Mouse (Mus musculus): Measurements from ENCODE around the gene Tmem234. TPM values are rescaled to one million over a fixed set of nuclear protein-coding genes. Genes with fewer than 3 reads are reported as not detected.
A peak's percentile ranks its signal among the peaks of the same experiment; 100 is the strongest.

The Tmem234 gene
- total RNA-seq, 2 experiments from 2014 or later, result 29.8 to 31.9 TPM

- peak; percentile 53 for DNase-seq
- Histone ChIP-seq H3K4me3 (peak overlapping the region; percentile 93), H3K27ac (peak overlapping the region; percentile 98)
- peak; percentile 86 for TF ChIP-seq CTCF (IDR thresholded peaks at IDR 0.05)
- intact Hi-C loops (cut with DNase I), result loop anchor here (2.0 kb wide), 1 partner anchor 25 kb away; the partner anchor contains the start of gene Tmem39b
Measured at GRCm38 (mm10) chr4:129671491-129672082, 71.1 kb downstream of the Tmem234 start.

- Histone ChIP-seq H3K4me3 (peak within 1 kb of the TSS; percentile 93), H3K27ac (peak within 1 kb of the TSS; percentile 98)
- intact Hi-C loops (cut with DNase I), result loop anchor here (2.0 kb wide), 1 partner anchor 25 kb away; the partner anchor contains the start of gene Tmem39b
- no peak for TF ChIP-seq CTCF (IDR thresholded peaks at IDR 0.05)
- DNase-seq, result peak; percentile 93
Measured at GRCm38 (mm10) chr4:129672083-129672877, 71.8 kb downstream of the Tmem234 start, which contains the start of gene Kpna6. Gene Kpna6, minus strand, starts transcription at chr4:129672767.

DNA sequence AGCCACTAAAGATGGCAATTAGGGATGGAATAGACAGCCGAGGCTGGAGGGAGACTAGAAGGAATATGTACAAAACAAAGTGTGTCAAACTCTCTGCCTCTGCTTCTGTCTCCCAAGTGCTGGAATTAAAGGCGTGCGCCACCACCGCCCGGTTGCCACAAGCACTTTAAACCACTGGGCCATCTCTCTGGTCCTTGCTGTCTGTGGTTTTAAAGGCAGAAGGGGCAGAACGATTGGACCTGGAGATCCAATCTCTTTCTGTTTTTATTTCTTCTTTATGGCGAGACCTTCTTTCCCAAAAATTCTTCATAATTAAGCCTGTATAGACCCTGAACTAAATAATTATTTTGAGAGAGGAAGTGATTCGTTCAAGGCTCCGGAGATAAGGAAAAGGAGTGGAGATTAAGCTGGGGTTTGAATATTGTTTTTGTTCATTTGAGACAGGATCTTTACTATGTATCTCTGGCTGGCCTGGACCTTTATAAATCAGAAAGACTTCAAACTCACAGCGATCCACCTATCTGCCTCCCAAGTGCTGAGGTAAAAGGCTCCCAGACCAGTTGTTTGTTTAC, 72.5 kb downstream of the Tmem234 start:
- H3K4me3 ChIP-seq, result peak overlapping the region; percentile 93
- TF ChIP-seq CTCF (IDR thresholded peaks at IDR 0.05), result 0 out of 2 replicates have a peak, but pooled peaks have one; percentile 1
- peak overlapping the region; percentile 98 for H3K27ac ChIP-seq
- intact Hi-C loops (cut with DNase I), result loop anchor here (2.0 kb wide), 1 partner anchor 24 kb away; the partner anchor contains the start of gene Tmem39b
- DNase-seq, result no peak

Small RNA genes within 50 kb of the gene (microRNA-seq; reads per million reads assigned to microRNA genes)
- gene Mir8119, result not detected

Other genes starting within 250 kb of the Tmem234 start
- gene Zbtb8a, start 222.6 kb upstream of the Tmem234 start, total RNA-seq (2021), result 1 to 10 TPM in 1 of 2 experiments, under 1 TPM in 1; 0.61 to 1.3 TPM
- not detected for gene Zbtb8b, start 159.8 kb upstream of the Tmem234 start, total RNA-seq (2021)
- gene Bsdc1, start 139.1 kb upstream of the Tmem234 start, total RNA-seq (2021), result 10 to 100 TPM; 34.8 to 36.4 TPM
- not detected for gene Tssk3, start 109.6 kb upstream of the Tmem234 start, total RNA-seq (2021)
- gene Fam229a, start 109.5 kb upstream of the Tmem234 start, total RNA-seq (2021), result not detected
- 1 to 10 TPM in 1 of 2 experiments, under 1 TPM in 1; 0.69 to 1.1 TPM for gene Marcksl1, start 87.1 kb upstream of the Tmem234 start, total RNA-seq (2021)
- 10 to 100 TPM in 1 of 2 experiments, 1 to 10 TPM in 1; 9.1 to 10.6 TPM for gene Hdac1, start 58.0 kb upstream of the Tmem234 start, total RNA-seq (2021)
- not detected for gene Lck, start 27.0 kb upstream of the Tmem234 start, total RNA-seq (2021)
- not detected for gene Fam167b, start 22.1 kb upstream of the Tmem234 start, total RNA-seq (2021)
- gene Eif3i, start within 50 bp of the Tmem234 start, total RNA-seq (2021), result 100 to 1,000 TPM; 134 to 137 TPM
- 1 to 10 TPM in 1 of 2 experiments, under 1 TPM in 1; 0.77 to 3.1 TPM for gene Dcdc2b, start 13.6 kb downstream of the Tmem234 start, total RNA-seq (2021)
- 10 to 100 TPM in 1 of 2 experiments, 1 to 10 TPM in 1; 9.0 to 10.8 TPM for gene Iqcc, start 18.4 kb downstream of the Tmem234 start, total RNA-seq (2021)
- 10 to 100 TPM; 31.1 to 38.4 TPM for gene Ccdc28b, start 23.3 kb downstream of the Tmem234 start, total RNA-seq (2021)
- gene Txlna, start 40.4 kb downstream of the Tmem234 start, total RNA-seq (2021), result 10 to 100 TPM; 19.7 to 21.1 TPM
- gene Kpna6, start 72.1 kb downstream of the Tmem234 start, total RNA-seq (2021), result 10 to 100 TPM; 80.9 to 85.9 TPM
- 1 to 10 TPM; 3.1 to 4.4 TPM for gene Tmem39b, start 96.2 kb downstream of the Tmem234 start, total RNA-seq (2021)
- gene Khdrbs1, start 141.6 kb downstream of the Tmem234 start, total RNA-seq (2021), result 10 to 100 TPM; 24.3 to 27.0 TPM
- gene Ptp4a2, start 210.6 kb downstream of the Tmem234 start, total RNA-seq (2021), result 100 to 1,000 TPM; 569 to 658 TPM